Mouse (Mus musculus) erythroblast, embryonic 14.5 days (primary cell): ENCODE results near the gene Alk. TPM values are rescaled to one million over a fixed set of nuclear protein-coding genes. Genes with fewer than 3 reads are reported as not detected.

Experiments used
- H3K27me3 ChIP-seq: 2 replicates; pipeline ENCODE4 v1.6.1; 2012; ENCODE audit warnings: inconsistent platforms; ENCODE audit not compliant: control insufficient read depth
- H3K36me3 ChIP-seq: 2 replicates; pipeline ENCODE4 v1.6.1; 2012; ENCODE audit warnings: mild to moderate bottlenecking, inconsistent platforms; ENCODE audit not compliant: control insufficient read depth
- H3K4me1 ChIP-seq: 2 replicates; pipeline ENCODE4 v1.6.1; 2012; ENCODE audit warnings: inconsistent platforms; ENCODE audit not compliant: control insufficient read depth
- H3K4me3 ChIP-seq: replicated peaks from 2 replicates; pipeline ENCODE3; 2012; ENCODE audit warnings: moderate library complexity, mild to moderate bottlenecking, inconsistent platforms
- H3K9me3 ChIP-seq: 2 replicates; pipeline ENCODE4 v1.6.1; 2012; ENCODE audit warnings: low read length, inconsistent platforms, mixed read lengths; ENCODE audit not compliant: control insufficient read depth
- GATA1 ChIP-seq: IDR thresholded peaks from 2 replicates; pipeline ENCODE4 v1.6.1; 2012; ENCODE audit warnings: low read length, inconsistent platforms, mixed read lengths
- TAL1 ChIP-seq: IDR thresholded peaks from 3 replicates; pipeline ENCODE4 v1.6.1; 2012; ENCODE audit warnings: low read length, inconsistent platforms, mixed read lengths
- polyA plus RNA-seq: library from polyadenylated mRNA; stranded (reverse); fragments of >175 nt; gene quantifications from 2 replicates; pipeline ENCODE4 v1.2.3, GENCODE M21; 2012

The Alk gene
- polyA plus RNA-seq, 1 experiment, result not detected

DNA sequence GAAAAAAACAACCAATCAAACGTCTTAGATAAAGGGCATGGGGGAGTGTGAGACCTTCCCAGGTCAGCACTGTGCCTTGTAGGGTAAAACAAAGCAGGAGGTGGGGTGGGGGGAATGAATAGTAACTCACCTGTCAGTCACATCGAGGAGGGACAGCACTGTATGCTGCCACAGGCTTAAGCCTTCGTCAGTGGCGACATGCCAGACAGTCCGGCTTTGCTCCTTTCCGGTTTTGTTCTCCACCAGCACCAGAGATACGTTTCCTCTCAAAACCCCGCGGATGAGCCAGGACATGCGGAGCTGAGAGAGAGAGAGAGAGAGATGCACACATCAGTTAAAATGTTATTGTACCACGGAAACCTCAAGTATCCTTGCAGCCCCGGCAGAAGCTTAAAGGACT is 637.1 kb downstream of the Alk start:
- H3K36me3 ChIP-seq, result no peaks in the 10 kb centered on the region
- no peak overlapping the region for H3K4me3 ChIP-seq
- H3K4me1 ChIP-seq, result no peaks in the 10 kb centered on the region
- TF ChIP-seq GATA1 (no peak), TAL1 (no peak)
- no peaks in the 10 kb centered on the region for H3K27me3 ChIP-seq
- H3K9me3 ChIP-seq, result peaks cover 6% of the 10 kb centered on the region

GRCm38 (mm10) chr17:71965733-71966606 is 638.5 kb downstream of the Alk start:
- H3K4me1 ChIP-seq, result no peaks in the 10 kb centered on the region
- H3K9me3 ChIP-seq, result peaks cover 3% of the 10 kb centered on the region
- TF ChIP-seq GATA1, result no peak
- no peak for TF ChIP-seq TAL1
- no peak overlapping the region for H3K4me3 ChIP-seq
- no peaks in the 10 kb centered on the region for H3K36me3 ChIP-seq
- H3K27me3 ChIP-seq, result no peaks in the 10 kb centered on the region

DNA sequence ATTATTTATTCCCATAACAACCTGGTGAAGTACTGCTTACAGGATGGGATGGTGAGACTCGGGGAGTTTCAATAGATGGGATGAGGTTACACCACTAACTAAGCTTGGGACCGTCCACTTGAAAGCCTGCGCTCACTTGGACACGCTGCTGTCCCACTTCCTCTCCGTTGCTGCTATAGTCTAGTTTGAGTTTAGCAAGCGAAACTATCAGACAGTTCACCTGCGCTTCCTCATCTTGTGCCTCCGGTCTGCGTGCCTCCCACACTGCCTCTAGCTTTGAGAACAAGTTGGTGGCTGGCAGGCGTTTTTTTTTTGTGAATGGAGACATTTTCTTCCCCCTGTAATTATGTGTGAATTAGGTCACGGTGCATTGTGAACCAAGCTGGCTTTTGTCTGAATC is 639.8 kb downstream of the Alk start:
- no peaks in the 10 kb centered on the region for H3K27me3 ChIP-seq
- H3K4me3 ChIP-seq, result no peak overlapping the region
- no peak for TF ChIP-seq TAL1
- no peak for TF ChIP-seq GATA1
- H3K9me3 ChIP-seq, result no peaks in the 10 kb centered on the region; the same call in none of the 2 replicates
- no peaks in the 10 kb centered on the region for H3K4me1 ChIP-seq
- no peaks in the 10 kb centered on the region for H3K36me3 ChIP-seq

DNA sequence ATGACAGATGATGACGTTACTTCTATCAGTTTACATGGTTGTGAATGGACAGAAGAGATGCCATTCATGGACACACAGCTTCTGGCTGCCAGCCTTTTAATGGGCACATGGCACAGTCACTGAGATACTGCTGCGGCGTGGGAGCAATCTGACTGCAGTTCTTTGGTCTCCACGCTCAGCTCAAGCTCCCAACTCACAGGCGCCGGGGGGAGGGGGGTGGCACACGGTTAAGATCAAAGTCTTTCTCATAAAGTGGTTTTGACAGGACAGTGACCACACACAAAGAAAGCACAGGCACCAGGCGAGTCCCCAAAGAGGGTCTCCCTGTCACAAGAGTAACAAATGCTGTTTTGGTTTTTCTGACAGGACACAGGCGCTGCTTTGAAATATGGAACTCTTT is 641.7 kb downstream of the Alk start:
- TF ChIP-seq TAL1 (no peak), GATA1 (no peak)
- H3K4me1 ChIP-seq, result no peaks in the 10 kb centered on the region
- no peaks in the 10 kb centered on the region for H3K36me3 ChIP-seq
- H3K9me3 ChIP-seq, result no peaks in the 10 kb centered on the region; the same call in 1 of the 2 replicates
- no peak overlapping the region for H3K4me3 ChIP-seq
- H3K27me3 ChIP-seq, result no peaks in the 10 kb centered on the region

DNA sequence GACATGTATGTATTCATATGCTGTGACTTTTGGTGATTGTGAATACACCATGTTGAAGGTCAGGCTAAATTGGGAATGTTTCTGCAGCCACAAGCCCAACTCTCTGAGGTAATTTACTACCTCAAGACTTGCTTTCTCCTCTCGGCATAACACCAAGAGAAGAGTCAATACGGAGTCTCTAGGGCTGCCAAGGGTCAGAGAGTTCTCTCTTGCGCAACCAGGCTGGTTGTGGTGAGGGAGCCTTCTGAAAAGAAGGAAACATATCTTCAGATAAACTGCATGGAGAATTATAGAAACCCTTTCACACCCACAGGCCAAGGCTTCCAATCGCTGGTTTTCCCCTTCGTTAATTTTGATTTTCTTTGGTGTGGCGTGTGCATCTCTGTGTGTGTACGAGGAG is 649.4 kb downstream of the Alk start:
- no peaks in the 10 kb centered on the region for H3K27me3 ChIP-seq
- H3K9me3 ChIP-seq, result no peaks in the 10 kb centered on the region; the same call in 1 of the 2 replicates
- TF ChIP-seq TAL1 (no peak), GATA1 (no peak)
- no peaks in the 10 kb centered on the region for H3K4me1 ChIP-seq
- no peak overlapping the region for H3K4me3 ChIP-seq
- H3K36me3 ChIP-seq, result no peaks in the 10 kb centered on the region

- no peaks in the 10 kb centered on the region for H3K36me3 ChIP-seq
- no peaks in the 10 kb centered on the region; the same call in 1 of the 2 replicates for H3K9me3 ChIP-seq
- H3K4me1 ChIP-seq, result no peaks in the 10 kb centered on the region
- H3K27me3 ChIP-seq, result no peaks in the 10 kb centered on the region
- H3K4me3 ChIP-seq, result no peak overlapping the region
- TF ChIP-seq GATA1 (no peak), TAL1 (no peak)
Measured at GRCm38 (mm10) chr17:71954217-71954844, 650.1 kb downstream of the Alk start.

DNA sequence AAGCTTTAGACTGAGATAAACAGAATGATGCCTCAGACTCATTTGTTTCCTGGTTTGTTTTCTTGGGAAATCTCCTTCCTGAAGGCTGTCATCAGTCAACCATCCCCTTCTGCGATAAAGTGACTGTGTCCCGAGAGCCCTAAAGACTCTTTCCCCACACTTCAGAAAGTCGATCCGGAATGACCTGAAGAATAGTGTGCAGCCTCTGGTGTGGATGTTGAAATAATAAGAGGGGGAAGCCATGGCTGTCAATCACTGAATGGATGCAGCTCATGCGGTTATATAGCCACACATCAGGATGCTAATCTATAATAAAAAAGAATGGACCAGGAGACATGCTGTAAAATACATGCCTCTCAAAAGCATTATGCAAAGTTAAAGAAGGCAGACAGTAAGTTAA is 653.5 kb downstream of the Alk start:
- no peaks in the 10 kb centered on the region for H3K4me1 ChIP-seq
- H3K4me3 ChIP-seq, result no peak overlapping the region
- peaks cover 3% of the 10 kb centered on the region; the same call in 1 of the 2 replicates for H3K9me3 ChIP-seq
- no peaks in the 10 kb centered on the region for H3K36me3 ChIP-seq
- TF ChIP-seq TAL1 (no peak), GATA1 (no peak)
- H3K27me3 ChIP-seq, result no peaks in the 10 kb centered on the region

- Histone ChIP-seq H3K4me1 (no peaks in the 10 kb centered on the region), H3K4me3 (no peak overlapping the region), H3K27me3 (no peaks in the 10 kb centered on the region), H3K36me3 (no peaks in the 10 kb centered on the region), H3K9me3 (peaks cover 4% of the 10 kb centered on the region; the same call in 1 of the 2 replicates)
- no peak for TF ChIP-seq TAL1
Measured at GRCm38 (mm10) chr17:71948687-71949086, 655.7 kb downstream of the Alk start.

- no peaks in the 10 kb centered on the region for H3K27me3 ChIP-seq
- H3K9me3 ChIP-seq, result peaks cover 4% of the 10 kb centered on the region; the same call in 1 of the 2 replicates
Measured at GRCm38 (mm10) chr17:71947452-71947851, 657.0 kb downstream of the Alk start.

More at GRCm38 (mm10) chr17:71947452-71947851, 657.0 kb downstream of the Alk start:
- TF ChIP-seq GATA1, result no peak
- no peak for TF ChIP-seq TAL1
- H3K4me1 ChIP-seq, result no peaks in the 10 kb centered on the region
- H3K4me3 ChIP-seq, result no peak overlapping the region
- H3K36me3 ChIP-seq, result no peaks in the 10 kb centered on the region
